Mouse (Mus musculus): Measurements from ENCODE around the gene Lsm3.

- TF ChIP-seq CTCF (IDR thresholded peaks at IDR 0.05; ENCODE audit: borderline replicate concordance, insufficient read depth, low read length) (no peak), POLR2A (IDR thresholded peaks at IDR 0.05; ENCODE audit: low read depth, low read length) (no peak)
These were observed 27.3 kb downstream of the Lsm3 start for GRCm38 (mm10) chr6:91543056-91543455.
